Mouse (Mus musculus): ENCODE results near the gene Lrrc75a. TPM values are rescaled to one million over a fixed set of nuclear protein-coding genes. Genes with fewer than 3 reads are reported as not detected.

Lrrc75a gene
- 10.1 and 10.5 TPM in 2 replicates for polyA plus RNA-seq (2014; fragmentation: Nextera tagmentation; extraction: Ambion mirVana)

- peak; percentile 60 for ATAC-seq (ENCODE audit: low read depth)
- Histone ChIP-seq H3K9me3 (ENCODE audit: control insufficient read depth, low read length) (no peaks in the 10 kb centered on the region), H3K9ac (replicated peaks; ENCODE audit: low read depth, low read length) (peak within 1 kb of the TSS; percentile 80), H3K4me2 (ENCODE audit: low read depth, low read length) (peak within 1 kb of the TSS; percentile 99), H3K27me3 (ENCODE audit: control insufficient read depth, insufficient read depth, low read length) (no peaks in the 10 kb centered on the region), H3K27ac (ENCODE audit: low read depth, low read length) (peak within 1 kb of the TSS; percentile 48), H3K36me3 (ENCODE audit: control insufficient read depth, insufficient read depth, low read length) (no peaks in the 10 kb centered on the region), H3K4me1 (ENCODE audit: control insufficient read depth, insufficient read depth, low read length) (peaks cover 37% of the 10 kb centered on the region), H3K4me3 (ENCODE audit: low read depth, low read length) (peak within 1 kb of the TSS; percentile 71)
- WGBS = under 1% methylated on average over 59 of the region's 86 CpGs
Measured at GRCm38 (mm10) chr11:62647661-62648590, at the start of gene Lrrc75a. Gene Lrrc75a (minus strand): TSS chr11:62648523.

DNA sequence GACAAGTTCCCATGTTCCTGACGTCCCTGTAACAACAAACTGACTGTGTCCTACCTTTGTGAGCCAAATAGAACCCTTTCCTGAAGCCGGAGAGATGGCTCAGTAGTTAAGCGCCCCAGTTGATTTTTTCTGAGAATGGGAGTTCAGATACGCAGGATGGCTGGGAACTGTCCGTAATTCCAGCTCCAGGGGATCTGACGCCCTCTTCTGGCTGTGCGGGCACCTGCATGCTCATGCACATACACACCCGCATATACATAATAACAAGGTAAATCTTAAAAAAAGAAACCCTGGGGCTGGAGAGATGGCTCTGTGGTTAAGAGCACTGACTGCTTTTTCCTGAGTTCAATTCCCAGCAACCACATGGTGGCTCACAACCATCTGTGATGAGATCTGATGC is 46.8 kb upstream of the Lrrc75a start:
- Histone ChIP-seq H3K27me3 (ENCODE audit: control insufficient read depth, insufficient read depth, low read length) (no peaks in the 10 kb centered on the region), H3K4me1 (ENCODE audit: control insufficient read depth, insufficient read depth, low read length) (no peaks in the 10 kb centered on the region), H3K4me3 (ENCODE audit: low read depth, low read length) (no peak overlapping the region), H3K9me3 (ENCODE audit: control insufficient read depth, low read length) (no peaks in the 10 kb centered on the region), H3K36me3 (ENCODE audit: control insufficient read depth, insufficient read depth, low read length) (no peaks in the 10 kb centered on the region), H3K27ac (ENCODE audit: low read depth, low read length) (no peak overlapping the region), H3K4me2 (ENCODE audit: low read depth, low read length) (no peak overlapping the region), H3K9ac (replicated peaks; ENCODE audit: low read depth, low read length) (no peak overlapping the region)
- whole genome bisulfite sequencing = 95% methylated on average over 8 of the region's 8 CpGs
- ATAC-seq (ENCODE audit: low read depth) = no peak

GRCm38 (mm10) chr11:62693299-62694184 is 45.2 kb upstream of the Lrrc75a start:
- H3K9ac ChIP-seq (replicated peaks; ENCODE audit: low read depth, low read length) = no peak overlapping the region
- H3K4me1 ChIP-seq (ENCODE audit: control insufficient read depth, insufficient read depth, low read length) = no peaks in the 10 kb centered on the region
- no peaks in the 10 kb centered on the region for H3K9me3 ChIP-seq (ENCODE audit: control insufficient read depth, low read length)
- no peaks in the 10 kb centered on the region for H3K36me3 ChIP-seq (ENCODE audit: control insufficient read depth, insufficient read depth, low read length)
- H3K4me3 ChIP-seq (ENCODE audit: low read depth, low read length) = no peak overlapping the region
- H3K4me2 ChIP-seq (ENCODE audit: low read depth, low read length) = no peak overlapping the region
- WGBS = 21% methylated on average over 9 of the region's 11 CpGs
- H3K27me3 ChIP-seq (ENCODE audit: control insufficient read depth, insufficient read depth, low read length) = no peaks in the 10 kb centered on the region
- no peak overlapping the region for H3K27ac ChIP-seq (ENCODE audit: low read depth, low read length)
- peak; percentile 77 for ATAC-seq (ENCODE audit: low read depth)

GRCm38 (mm10) chr11:62691592-62691991 is 43.3 kb upstream of the Lrrc75a start:
- 91% methylated on average over 3 of the region's 3 CpGs for whole genome bisulfite sequencing
- no peaks in the 10 kb centered on the region for H3K27me3 ChIP-seq (ENCODE audit: control insufficient read depth, insufficient read depth, low read length)
- no peaks in the 10 kb centered on the region for H3K9me3 ChIP-seq (ENCODE audit: control insufficient read depth, low read length)
- ATAC-seq (ENCODE audit: low read depth) = no peak
- H3K27ac ChIP-seq (ENCODE audit: low read depth, low read length) = no peak overlapping the region
- no peak overlapping the region for H3K4me2 ChIP-seq (ENCODE audit: low read depth, low read length)
- no peak overlapping the region for H3K9ac ChIP-seq (replicated peaks; ENCODE audit: low read depth, low read length)
- H3K4me1 ChIP-seq (ENCODE audit: control insufficient read depth, insufficient read depth, low read length) = no peaks in the 10 kb centered on the region
- H3K4me3 ChIP-seq (ENCODE audit: low read depth, low read length) = no peak overlapping the region
- H3K36me3 ChIP-seq (ENCODE audit: control insufficient read depth, insufficient read depth, low read length) = no peaks in the 10 kb centered on the region

DNA sequence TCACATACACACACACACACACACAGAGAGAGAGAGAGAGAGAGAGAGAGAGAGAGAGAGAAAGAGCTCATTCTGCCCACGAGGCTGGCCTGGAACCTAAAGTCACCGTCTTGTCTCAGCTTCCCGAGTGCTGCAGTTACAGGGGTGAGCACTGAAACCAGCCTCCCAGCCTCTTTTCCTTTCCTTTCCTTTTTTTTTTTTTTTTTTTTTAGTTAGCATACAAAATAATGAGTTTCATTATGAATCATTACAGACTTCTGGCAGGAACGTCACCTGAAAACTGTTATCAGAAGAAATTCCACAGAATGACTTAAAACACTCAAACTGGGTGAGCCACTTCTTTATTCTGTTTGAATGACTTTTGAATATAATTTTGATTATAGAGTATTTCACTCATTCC is 31.6 kb upstream of the Lrrc75a start:
- no peak overlapping the region for H3K9ac ChIP-seq (replicated peaks; ENCODE audit: low read depth, low read length)
- H3K9me3 ChIP-seq (ENCODE audit: control insufficient read depth, low read length) = no peaks in the 10 kb centered on the region
- H3K4me3 ChIP-seq (ENCODE audit: low read depth, low read length) = no peak overlapping the region
- WGBS = 93% methylated on average over 4 of the region's 4 CpGs
- H3K36me3 ChIP-seq (ENCODE audit: control insufficient read depth, insufficient read depth, low read length) = no peaks in the 10 kb centered on the region
- ATAC-seq (ENCODE audit: low read depth) = no peak
- no peaks in the 10 kb centered on the region for H3K27me3 ChIP-seq (ENCODE audit: control insufficient read depth, insufficient read depth, low read length)
- no peaks in the 10 kb centered on the region for H3K4me1 ChIP-seq (ENCODE audit: control insufficient read depth, insufficient read depth, low read length)
- no peak overlapping the region for H3K27ac ChIP-seq (ENCODE audit: low read depth, low read length)
- H3K4me2 ChIP-seq (ENCODE audit: low read depth, low read length) = no peak overlapping the region

DNA sequence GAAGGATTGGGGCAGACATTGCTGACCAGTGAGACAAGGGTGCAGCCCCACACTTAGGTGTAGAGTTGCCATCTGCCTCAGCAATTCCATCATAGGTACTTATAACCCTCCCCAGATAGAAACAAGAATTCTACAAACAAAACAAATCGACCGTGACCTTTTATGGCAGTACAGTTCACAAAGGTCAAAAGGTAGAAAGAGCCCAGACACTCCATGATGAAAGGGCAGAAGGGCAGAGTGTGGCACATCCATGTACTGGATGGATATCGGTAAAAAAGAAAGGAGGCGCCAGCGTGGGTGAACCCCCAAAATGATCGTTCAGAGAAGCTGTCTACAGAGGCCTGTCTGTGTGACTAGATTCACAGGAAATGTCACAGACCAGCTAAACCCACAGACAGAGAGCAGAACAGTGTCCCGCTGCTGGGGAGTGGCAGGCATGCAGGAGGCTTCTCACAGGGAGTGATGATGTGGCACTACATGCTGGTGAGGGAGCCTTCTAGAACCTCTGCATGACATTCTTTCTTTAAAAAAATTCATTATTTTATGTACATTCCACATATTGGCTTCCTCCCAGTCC is 30.5 kb upstream of the Lrrc75a start:
- Histone ChIP-seq H3K4me3 (ENCODE audit: low read depth, low read length) (no peak overlapping the region), H3K9me3 (ENCODE audit: control insufficient read depth, low read length) (no peaks in the 10 kb centered on the region), H3K4me2 (ENCODE audit: low read depth, low read length) (no peak overlapping the region), H3K36me3 (ENCODE audit: control insufficient read depth, insufficient read depth, low read length) (no peaks in the 10 kb centered on the region), H3K27ac (ENCODE audit: low read depth, low read length) (no peak overlapping the region), H3K9ac (replicated peaks; ENCODE audit: low read depth, low read length) (no peak overlapping the region), H3K27me3 (ENCODE audit: control insufficient read depth, insufficient read depth, low read length) (no peaks in the 10 kb centered on the region), H3K4me1 (ENCODE audit: control insufficient read depth, insufficient read depth, low read length) (no peaks in the 10 kb centered on the region)
- no peak for ATAC-seq (ENCODE audit: low read depth)
- WGBS = 84% methylated on average over 7 of the region's 7 CpGs

DNA sequence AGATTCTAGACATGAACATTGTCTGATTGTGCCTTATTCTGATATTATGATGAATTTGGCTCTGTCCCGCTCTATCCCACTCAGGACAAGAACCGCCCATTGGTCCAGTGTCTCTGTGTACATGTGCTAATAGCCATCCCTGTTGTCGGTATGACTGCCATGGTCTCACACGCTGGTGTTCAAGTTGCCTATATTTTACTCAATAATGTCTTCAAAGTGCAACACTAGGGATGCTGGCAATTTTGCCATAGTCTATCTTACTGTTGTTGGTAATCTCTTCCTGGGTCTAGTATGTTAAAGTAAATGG is 27.9 kb upstream of the Lrrc75a start:
- Histone ChIP-seq H3K4me2 (ENCODE audit: low read depth, low read length) (no peak overlapping the region), H3K27ac (ENCODE audit: low read depth, low read length) (no peak overlapping the region), H3K9me3 (ENCODE audit: control insufficient read depth, low read length) (no peaks in the 10 kb centered on the region), H3K4me3 (ENCODE audit: low read depth, low read length) (no peak overlapping the region), H3K4me1 (ENCODE audit: control insufficient read depth, insufficient read depth, low read length) (no peaks in the 10 kb centered on the region), H3K27me3 (ENCODE audit: control insufficient read depth, insufficient read depth, low read length) (no peaks in the 10 kb centered on the region), H3K9ac (replicated peaks; ENCODE audit: low read depth, low read length) (no peak overlapping the region), H3K36me3 (ENCODE audit: control insufficient read depth, insufficient read depth, low read length) (no peaks in the 10 kb centered on the region)
- no peak for ATAC-seq (ENCODE audit: low read depth)
- WGBS = 92% methylated on average over 4 of the region's 4 CpGs

DNA sequence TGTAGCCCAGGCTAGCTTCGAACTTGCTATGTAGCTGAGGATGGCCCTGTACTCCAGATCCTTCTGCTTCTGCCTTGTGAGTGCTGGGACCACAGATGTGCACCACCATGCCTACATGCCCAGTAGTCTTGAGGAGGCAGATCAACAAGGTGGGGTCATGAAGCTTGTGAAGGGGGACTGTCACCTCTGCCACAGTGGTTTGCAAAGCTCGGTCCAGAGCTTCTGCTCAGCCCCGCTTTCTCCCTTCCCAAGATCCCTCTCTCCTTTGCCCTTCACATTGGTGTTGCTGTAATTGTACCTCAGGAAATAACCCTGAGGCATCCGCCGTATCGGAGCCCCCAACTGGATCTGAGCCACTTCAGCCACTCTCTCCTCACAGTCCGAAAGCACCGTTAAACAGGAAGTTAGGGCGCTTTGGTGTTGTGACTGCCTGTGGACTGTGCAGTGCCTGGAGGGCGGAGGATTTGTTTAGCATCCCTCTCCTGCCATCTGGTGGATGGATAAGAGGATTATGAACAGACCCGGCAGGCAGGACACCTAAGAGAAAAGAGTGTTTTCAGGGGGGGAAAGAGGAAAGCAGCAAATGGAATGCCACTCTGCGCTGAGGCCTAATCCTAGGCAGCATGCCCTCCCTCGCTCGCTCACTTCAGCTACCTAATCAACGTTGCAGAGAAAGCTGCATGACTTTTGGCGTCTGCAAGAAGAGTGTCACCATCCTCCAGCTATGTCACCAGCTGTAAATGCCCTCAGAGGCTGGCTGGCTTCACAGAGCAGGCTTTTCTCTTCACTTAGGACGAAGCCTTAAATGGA is 27.4 kb upstream of the Lrrc75a start:
- no peaks in the 10 kb centered on the region for H3K27me3 ChIP-seq (ENCODE audit: control insufficient read depth, insufficient read depth, low read length)
- H3K9me3 ChIP-seq (ENCODE audit: control insufficient read depth, low read length) = no peaks in the 10 kb centered on the region
- peak overlapping the region; percentile 29 for H3K4me2 ChIP-seq (ENCODE audit: low read depth, low read length)
- peak; percentile 92 for ATAC-seq (ENCODE audit: low read depth)
- H3K9ac ChIP-seq (replicated peaks; ENCODE audit: low read depth, low read length) = peak overlapping the region; percentile 30; the same call in 1 of the 2 replicates
- no peak overlapping the region for H3K4me3 ChIP-seq (ENCODE audit: low read depth, low read length)
- WGBS = 21% methylated on average over 17 of the region's 17 CpGs
- H3K27ac ChIP-seq (ENCODE audit: low read depth, low read length) = no peak overlapping the region
- no peaks in the 10 kb centered on the region for H3K36me3 ChIP-seq (ENCODE audit: control insufficient read depth, insufficient read depth, low read length)
- H3K4me1 ChIP-seq (ENCODE audit: control insufficient read depth, insufficient read depth, low read length) = no peaks in the 10 kb centered on the region
